Mouse (Mus musculus): ENCODE results near the gene Cass4.

The Cass4 gene

DNA sequence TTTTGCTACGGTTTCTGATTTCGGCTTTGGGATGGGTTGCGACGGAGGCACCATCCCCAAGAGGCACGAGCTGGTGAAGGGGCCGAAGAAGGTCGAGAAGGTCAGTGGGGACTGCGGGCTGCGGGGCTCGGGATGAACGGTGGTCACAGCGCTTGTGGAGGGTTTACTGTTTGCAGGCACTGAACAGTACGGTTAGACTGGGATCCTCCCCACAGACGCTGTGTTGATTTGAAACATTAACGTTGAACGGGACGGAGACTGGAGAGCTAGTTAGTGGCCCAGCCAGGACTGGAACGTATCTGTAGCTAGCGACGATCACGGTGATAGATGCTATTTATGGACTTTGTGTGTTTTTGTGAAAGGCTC lies 47.0 kb downstream of the Cass4 start:
- no peak for DNase-seq (ENCODE audit: low spot score)

DNA sequence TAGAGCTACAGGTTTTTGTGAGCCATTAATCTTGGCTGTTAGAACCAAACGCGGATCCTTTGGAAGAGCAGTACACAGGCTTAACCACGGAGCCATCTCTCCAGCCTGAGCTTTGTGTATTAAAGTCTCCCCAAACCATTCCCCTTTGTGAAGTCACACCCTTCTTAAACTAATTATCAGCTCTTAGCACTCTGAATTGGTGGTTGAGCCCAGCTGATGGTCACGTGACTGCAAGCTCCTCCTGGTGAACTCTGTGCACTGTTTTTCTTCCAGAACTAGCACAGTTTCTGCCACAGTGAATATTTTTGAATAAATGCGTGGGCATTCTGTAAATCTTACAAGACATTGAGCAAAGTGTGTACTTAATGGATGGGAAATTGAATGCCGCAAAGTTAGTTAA lies 47.6 kb downstream of the Cass4 start:
- DNase-seq (ENCODE audit: low spot score), result no peak

DNA sequence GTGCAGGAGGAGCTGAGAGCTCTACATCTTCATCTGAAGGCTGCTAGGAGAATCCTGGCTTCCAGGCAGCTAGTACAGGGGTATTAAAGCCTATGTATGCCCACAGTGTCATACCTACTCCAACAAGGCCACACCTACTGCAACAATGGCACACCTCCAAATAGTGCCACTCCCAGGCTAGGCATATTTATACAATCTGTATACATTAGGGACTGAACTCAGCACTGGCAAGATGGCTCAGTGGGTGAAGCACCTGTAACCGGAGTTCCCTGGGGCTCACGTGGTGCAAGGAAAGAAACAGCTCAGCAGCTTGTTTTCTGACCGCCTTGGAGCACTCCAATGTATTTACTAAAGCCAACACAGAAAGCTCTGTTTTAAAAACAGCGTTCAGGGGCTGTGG lies 52.0 kb downstream of the Cass4 start:
- DNase-seq (ENCODE audit: low spot score), result no peak

DNA sequence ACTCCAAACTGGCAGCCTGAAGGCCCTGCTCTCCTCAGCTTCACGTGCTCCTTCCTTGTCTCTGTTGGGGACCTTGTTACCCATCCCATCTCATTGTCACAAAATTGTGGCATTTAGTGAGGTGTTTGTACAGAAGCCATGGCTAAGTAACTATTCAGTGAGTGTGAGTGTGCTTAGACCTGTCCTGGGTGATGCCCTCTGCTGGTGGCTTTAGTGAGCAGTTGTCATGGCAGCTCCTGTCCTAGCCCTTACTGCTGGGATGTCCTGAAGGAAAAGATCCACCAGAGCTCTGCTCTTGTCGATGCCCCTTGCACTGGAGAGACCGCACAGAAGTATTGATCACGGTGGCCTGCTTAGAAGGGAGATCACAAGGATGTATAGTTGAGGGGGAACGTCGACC lies 53.7 kb downstream of the Cass4 start:
- peak; percentile 23 for DNase-seq (ENCODE audit: low spot score)

DNA sequence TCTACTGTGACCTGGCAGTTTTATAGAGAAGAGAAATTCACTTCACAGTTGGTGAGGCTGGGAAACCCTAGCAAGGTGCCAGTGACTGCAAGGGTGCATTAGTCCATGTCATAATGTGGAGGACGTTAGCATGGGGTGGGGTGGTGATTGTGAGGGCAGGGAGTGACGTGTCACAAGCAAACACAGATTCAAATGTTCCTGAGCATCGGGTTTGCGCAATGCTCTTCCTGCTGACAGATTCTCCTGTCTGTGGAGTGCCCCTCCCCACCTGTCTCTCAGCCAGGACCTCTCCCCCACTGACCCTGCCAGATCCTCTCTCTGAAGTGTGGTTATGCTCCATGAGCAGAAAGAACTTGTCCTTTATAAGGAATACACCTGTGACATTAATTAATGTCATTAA lies 54.7 kb downstream of the Cass4 start:
- DNase-seq (ENCODE audit: low spot score), result no peak

DNA sequence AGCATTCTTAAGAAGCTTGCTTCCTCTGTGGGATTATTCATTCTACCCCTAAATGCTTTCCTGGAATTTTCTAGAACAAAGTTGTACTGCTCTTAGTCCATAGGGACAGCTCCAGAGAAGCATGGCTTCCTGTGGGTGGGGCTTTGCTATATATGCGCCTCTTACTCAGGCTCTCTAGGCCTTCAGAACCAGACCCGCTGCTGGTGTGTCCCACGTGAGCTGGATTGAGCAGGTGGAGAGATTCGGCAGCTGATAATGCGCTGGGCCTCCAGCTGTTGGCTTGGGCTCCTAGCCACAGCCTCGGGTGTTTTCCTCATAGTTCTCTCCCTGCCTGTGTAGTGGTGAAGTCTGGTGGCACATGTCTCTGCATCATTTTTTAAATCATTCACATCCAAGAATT lies 57.0 kb downstream of the Cass4 start:
- DNase-seq (ENCODE audit: low spot score), result no peak

DNA sequence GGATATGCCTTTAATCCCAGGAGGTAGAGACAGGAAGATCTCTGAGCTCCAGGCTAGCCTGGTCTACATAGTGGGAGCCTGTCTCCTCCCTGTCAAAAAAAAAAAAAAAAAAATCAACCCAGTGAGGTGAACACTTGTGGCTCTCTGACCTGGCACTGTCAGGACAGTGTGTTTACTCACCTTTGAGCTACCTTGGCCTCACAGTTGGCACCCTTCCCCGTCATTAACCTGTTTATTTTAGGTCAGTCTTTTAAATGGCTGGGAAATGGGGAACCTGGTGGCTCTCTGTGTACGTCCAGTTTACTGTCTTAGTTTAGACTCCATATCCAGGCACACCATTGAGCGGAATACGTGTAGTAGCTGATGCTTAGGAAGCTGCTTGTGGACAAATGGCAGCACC lies 58.4 kb downstream of the Cass4 start:
- no peak for DNase-seq (ENCODE audit: low spot score)

DNA sequence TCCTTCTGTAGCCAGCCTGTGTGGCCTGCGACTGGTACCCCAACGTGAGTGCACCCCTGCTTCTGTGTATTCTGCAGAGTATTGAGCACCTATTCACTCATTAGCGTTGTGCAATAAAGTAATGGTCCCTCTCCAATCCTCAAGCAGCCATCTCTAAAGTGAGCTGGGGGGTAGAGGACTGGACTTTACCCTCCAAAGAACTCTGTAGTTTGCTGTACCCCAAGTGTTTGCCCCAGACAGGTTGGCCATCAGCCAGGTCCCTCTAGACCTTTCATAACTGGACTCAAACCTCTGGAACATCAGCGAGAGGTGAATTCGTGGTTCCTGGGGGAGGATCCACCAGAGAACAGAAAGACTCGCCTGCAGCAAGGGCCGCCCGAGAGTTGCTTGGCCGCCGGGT lies 58.9 kb downstream of the Cass4 start:
- DNase-seq (ENCODE audit: low spot score), result no peak

DNA sequence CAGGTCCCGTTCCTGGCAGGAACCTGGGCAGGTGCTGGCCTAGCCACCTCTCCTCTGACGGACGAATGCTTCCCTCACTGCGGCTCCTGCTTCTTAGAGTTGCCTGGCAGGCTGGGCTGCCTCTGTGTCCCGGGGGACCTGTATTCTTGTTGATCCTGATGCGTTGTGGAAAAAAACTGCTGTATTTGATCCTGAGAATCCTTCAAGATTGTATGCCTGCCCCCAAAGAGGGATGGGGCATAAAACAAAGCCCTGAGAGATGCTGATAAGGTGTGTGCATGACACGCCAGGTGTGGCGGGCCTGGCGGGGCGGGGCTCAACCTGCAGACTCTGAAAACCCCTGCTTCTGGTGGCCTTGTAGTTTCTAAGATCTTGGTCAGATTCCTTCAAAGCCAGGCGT lies 64.9 kb downstream of the Cass4 start, which contains the start of gene Gcnt7:
Gene Gcnt7, minus strand, starts transcription at position 101 of the 400 bp plus-strand sequence.
- no peak for DNase-seq (ENCODE audit: low spot score)

DNA sequence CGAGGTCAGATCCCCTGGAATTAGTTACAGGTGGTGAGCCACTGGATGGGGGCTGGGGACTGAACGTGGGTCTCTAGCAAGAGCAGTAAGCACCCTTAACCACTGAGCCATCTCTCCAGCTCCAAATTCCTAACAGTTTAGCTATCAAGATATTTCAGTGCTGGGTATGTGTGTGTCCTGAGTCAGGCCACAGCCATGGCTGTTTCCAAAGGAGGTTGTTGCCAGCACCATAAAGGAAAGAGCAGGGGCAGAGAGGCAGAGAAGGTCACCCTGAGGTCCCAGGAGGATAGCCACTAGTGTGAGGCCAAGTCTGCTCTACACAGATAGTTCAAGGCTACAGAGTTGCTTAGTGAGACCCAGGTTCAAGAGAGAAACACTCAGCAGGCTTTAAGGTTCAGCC lies 67.1 kb downstream of the Cass4 start:
- no peak for DNase-seq (ENCODE audit: low spot score)

DNA sequence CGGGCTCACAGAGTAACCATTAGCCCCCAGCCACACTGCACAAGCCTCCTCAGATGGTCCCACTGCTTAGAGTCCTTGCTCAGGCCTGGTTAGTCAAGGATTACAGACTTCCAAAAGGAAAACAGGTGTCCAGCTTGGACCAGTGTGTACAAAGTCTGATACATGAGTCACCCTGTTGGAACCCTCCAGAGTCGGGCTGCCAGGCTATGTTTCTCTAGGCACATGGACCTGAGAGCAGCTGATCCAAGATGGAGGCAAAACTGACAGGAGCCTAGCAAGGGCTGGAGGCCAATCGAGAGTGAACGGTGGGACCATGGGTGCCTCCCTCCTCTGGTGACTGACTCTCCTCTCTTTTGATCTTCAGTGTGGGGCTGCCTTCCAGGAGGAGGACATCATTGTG lies 69.2 kb downstream of the Cass4 start:
- DNase-seq (ENCODE audit: low spot score), result no peak

DNA sequence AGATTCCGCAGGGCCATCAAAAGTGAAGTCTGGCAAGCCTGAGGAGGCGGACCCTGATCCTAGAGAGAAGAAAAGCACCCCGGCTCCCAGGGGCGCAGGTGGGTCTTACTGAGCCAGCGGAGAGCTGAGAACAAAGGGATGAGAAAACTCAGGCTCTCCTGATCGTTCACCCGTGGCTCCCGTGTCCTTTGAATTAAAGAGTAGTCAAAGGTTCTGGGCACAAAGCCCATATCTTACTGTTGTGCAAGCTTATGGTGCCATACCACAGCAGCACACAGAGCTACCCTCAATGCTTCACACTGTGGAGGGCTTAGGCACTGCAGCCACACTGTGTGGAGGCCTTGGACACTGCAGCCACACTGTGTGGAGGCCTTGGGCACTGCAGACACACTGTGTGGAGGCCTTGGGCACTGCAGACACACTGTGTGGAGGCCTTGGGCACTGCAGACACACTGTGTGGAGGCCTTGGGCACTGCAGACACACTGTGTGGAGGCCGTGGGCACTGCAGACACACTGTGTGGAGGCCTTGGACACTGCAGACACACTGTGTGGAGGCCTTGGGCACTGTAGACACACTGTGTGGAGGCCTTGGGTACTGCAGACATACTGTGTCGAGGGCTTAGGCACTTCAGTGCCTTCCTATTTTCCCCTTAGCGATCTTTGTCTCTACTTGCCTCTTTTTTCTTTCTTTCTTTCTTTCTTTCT lies 73.0 kb downstream of the Cass4 start:
- DNase-seq (ENCODE audit: low spot score), result no peak

DNA sequence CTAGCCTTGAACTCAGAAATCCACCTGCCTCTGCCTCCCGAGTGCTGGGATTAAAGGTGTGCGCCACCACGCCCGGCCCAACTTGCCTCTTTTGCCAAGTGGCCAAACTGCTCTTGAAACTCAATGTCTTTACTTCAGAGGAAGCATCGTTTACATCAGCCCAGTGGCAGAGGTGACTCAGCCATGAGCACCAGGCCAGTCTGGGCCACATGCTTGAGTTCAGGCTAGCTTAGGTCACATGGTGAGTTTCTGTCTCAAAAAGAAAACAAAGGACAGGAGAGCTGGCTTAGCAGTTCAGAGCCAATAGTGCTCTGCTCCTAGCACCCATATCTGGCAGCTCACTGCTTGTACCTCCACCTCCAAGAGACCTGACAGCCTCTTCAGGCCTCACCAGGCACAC lies 73.6 kb downstream of the Cass4 start:
- no peak for DNase-seq (ENCODE audit: low spot score)

DNA sequence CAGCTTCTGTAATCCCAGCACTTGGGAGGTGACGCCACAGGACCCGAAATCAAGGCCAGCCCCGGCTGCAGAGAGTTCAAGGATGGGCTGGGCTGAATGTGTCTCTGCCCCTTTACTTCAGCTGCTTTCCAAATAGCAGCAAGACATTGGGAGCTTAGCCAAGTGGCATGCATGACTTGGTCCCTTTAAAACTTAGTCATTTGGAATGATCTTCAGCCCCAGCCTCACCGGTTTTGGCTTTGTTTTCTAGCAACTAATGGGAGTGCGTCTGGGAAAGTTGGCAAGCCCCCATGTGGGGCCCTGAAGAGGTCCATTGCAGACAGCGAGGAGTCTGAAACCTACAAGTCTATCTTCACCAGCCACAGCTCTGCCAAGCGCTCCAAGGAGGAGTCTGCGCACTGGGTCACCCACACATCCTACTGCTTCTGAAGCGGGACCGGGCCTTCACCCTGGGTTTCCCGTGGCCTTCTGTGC lies 74.8 kb downstream of the Cass4 start:
- DNase-seq (ENCODE audit: low spot score), result peak; percentile 66

DNA sequence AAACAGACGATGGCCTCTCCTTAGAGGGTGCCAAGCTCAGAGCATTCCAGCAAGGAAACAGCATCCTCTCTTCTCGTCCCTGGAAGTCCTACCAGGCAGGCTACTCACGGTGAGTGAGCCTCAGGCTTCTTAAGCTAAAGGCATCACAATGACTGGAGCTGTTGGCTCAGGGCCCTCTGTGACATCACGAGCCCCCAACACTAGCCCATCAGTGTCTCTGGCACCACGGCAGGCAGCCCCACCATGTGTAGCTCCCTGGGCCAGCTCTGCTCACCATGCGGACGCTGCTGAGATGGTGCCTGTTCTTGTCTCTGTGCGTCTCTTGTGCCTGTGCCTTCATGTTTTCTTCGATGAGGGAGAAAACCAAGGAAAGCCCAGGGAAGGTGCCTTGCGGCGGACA lies 78.7 kb downstream of the Cass4 start, which contains the start of gene Fam209:
Gene Fam209, plus strand, starts transcription at position 203 of the 400 bp plus-strand sequence.
- DNase-seq (ENCODE audit: low spot score), result no peak

DNA sequence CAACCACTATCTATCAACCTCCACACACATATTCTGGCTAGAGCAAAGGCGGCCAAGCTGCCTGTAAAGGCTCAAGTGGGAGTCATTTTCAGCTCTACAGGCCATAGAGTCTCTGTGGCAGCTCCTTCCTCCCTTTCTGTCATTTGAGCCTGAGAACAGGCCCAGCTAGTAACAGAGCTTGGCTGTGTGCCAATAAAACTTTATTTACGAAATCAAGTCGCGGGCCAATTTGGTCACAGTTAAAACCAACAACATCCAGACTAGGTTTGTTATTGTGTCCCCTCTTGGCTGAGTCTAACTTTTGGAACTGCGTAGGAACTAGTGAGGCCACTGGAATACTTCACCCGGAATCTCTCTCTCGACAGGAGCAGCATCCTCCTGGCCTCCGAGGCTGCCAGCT lies 80.0 kb downstream of the Cass4 start:
- no peak for DNase-seq (ENCODE audit: low spot score)

DNA sequence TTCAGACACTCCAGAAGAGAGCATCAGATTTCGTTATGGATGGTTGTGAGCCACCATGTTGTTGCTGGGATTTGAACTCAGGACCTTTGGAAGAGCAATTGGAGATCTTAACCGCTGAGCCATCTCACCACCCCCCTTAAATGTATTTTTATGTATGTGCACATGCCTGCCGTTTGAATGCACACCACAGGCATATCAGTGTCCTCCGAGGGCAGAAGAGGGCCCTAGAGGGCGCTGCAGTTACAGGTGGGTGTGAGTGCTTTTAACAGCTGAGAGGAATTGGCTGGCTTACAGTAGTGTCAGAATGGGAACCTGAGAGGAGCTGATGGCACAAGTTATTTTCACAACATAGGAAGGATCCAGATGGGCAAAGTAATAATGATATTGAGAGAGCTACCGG lies 81.4 kb downstream of the Cass4 start:
- peak; percentile 26 for DNase-seq (ENCODE audit: low spot score)

DNA sequence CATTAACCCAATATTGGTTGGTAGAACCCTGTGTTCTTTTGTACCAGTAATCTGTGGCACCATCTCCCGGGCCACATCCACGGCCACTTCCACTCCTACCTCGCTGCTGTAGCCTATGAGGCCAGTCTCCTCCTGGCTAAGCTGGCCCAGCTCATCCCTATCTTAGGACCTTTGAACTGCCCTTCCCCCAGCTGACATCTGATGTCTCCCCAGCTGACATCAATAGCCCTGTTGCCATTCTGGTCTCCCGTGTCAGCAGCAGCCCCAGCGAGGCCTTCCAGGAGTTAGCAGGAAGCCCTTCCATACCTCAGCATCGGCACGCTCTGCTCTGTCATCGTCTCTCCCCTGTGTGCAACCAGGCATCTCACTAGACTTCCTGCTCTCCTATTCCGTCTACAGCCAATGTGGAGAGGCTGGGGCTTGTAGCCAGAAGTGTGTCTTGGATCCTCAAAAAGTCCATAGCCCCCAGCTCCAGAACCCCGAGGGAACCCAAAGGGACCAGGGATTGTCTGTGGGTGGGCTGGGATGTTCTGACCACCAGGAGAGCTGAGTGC lies 83.2 kb downstream of the Cass4 start:
- no peak for DNase-seq (ENCODE audit: low spot score)

DNA sequence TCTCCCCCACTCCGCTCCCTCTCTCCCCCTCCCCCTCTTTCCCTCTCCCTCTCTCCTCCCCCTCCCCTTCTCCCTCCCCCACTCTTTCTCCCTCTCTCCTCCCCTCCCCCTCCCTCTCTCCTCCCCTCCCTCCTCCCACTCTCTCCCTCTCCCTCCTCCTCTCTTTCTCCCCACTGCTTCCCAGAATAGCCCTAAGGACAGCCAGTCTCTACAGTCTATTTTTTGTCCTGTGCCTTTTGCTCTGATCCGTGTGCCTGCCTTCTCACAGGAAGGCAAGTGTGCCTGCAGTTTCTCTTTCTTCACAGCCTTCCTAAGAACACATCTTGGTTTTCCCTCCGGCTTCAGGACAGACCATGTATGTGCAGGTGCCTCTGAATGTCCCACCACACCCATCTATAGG lies 83.8 kb downstream of the Cass4 start:
- DNase-seq (ENCODE audit: low spot score), result no peak

DNA sequence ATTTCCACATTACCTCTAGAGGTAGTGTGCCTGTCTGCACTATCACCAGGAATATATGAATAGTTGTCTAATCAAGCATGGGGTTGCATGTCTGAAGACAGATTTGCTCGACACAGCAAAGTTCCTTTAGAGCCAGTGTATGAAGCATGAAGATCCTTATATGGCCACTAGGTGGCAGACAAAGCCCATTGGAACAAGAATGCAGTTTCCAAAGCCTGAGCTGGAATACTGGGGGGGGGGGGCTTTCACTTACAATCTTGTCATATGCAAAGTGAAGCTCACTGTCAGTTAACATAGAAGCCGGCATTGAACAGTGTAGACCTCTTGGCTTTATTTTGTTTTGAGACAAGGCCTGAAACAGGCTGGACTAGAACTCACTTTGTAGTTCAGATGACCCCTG lies 84.3 kb downstream of the Cass4 start:
- DNase-seq (ENCODE audit: low spot score), result peak; percentile 87

DNA sequence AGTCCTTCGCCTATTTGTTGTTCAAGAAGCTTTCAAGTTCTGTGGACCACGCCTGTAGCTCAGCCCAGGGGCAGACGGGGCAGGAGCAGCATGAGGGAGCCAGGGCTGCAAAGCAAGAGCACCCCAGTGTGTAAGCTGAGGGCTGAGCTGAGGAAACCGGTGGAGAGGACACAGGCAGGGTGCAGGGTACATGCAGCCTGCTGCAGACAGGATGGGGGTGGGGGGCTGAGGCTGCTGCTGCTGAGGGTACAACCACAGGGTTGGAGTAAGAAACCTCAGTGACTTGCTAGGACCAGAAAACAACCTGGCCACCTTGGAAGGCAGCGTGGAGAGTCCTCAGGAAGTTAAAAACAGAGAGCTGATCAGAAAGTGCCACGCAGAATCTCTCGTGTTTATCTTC lies 86.7 kb downstream of the Cass4 start:
- no peak for DNase-seq (ENCODE audit: low spot score)

DNA sequence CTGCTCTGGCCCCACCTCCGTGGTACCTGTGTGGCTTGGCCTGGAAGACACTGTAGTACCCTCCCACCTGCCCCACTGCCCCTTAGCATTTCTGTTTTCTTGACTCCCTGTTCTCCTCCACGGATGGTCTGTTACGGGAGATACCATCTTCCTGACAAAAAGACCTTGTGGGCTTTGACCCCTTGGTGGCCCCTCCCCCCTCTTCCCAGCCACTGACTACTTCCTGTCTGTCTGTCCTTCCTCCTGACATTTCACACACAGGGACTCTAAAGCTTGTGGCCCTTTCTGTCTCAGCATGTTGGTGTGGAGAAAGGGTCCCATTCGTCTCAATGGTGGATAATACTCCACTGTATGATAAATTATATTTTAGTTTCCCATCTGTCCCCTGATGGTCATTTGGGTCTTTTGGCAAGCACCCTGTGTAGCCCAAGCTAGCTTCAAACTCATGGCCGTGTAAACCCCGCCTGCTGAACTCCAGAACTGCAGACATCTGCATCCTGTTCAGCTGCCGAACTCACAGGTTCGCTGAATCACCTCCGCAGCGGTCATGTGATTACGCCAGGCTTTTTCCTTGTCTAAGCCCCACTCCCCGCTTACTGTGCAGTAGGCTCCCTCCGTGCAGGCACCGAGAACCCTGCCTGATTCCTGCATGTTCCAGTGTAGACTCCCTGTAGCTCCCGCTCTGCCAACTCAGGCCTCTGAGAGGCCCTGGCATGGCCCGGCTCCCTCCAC lies 88.2 kb downstream of the Cass4 start:
- no peak for DNase-seq (ENCODE audit: low spot score)
